Mouse (Mus musculus): ENCODE results near the gene Cacna2d2. TPM values are rescaled to one million over a fixed set of nuclear protein-coding genes. Genes with fewer than 3 reads are reported as not detected.
A peak's percentile ranks its signal among the peaks of the same experiment; 100 is the strongest.
"Not testable (repeated sequence)": the region's sequence is repeated elsewhere in the genome, so short reads cannot be mapped to it uniquely, and the experiment has no call there.

Cacna2d2 gene
- total RNA-seq, 2 experiments from 2014 or later: 24.3 to 29.7 TPM

- DNase-seq (ENCODE audit: low spot score in 2 of 2): no peak
Measured at GRCm38 (mm10) chr9:107553541-107554318, 154.3 kb downstream of the Cacna2d2 start.

- peak; percentile 89 to 95 for DNase-seq (ENCODE audit: low spot score in 2 of 2)
Measured at GRCm38 (mm10) chr9:107554319-107554825, 155.0 kb downstream of the Cacna2d2 start.

GRCm38 (mm10) chr9:107555031-107555457 is 155.6 kb downstream of the Cacna2d2 start:
- no peak for DNase-seq (ENCODE audit: low spot score in 2 of 2)

DNA sequence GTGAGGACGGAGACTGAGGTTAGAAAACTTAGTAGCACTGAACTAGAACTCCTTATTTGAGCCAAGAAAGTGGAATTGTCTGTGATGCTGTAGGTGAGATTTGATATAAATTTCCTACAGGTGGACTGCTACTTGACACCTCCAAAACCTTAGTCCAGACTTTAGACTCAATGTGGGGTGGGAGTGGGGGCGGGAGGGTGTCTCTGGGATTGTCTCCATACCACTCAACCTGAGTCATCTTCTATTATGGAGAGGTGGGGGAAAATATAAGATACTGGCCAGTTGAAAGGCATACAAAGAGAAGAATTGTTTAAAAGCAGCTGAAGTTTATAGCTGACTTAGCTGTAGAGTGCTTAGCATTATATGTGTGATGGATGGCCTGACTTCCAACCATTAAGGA is 156.3 kb downstream of the Cacna2d2 start:
- DNase-seq (ENCODE audit: low spot score in 2 of 2): no peak

- no peak for DNase-seq (ENCODE audit: low spot score in 2 of 2)
Measured at GRCm38 (mm10) chr9:107556346-107556745, 156.9 kb downstream of the Cacna2d2 start.

GRCm38 (mm10) chr9:107563029-107563581 is 163.7 kb downstream of the Cacna2d2 start, which contains the start of gene Tusc2:
TSS of gene Tusc2 (plus strand) at chr9:107563255.
- peak; percentile 95 to 97 for DNase-seq (ENCODE audit: low spot score in 2 of 2)

- DNase-seq (ENCODE audit: low spot score in 2 of 2): not testable (repeated sequence)
Measured at GRCm38 (mm10) chr9:107565556-107565955, 166.1 kb downstream of the Cacna2d2 start.

DNA sequence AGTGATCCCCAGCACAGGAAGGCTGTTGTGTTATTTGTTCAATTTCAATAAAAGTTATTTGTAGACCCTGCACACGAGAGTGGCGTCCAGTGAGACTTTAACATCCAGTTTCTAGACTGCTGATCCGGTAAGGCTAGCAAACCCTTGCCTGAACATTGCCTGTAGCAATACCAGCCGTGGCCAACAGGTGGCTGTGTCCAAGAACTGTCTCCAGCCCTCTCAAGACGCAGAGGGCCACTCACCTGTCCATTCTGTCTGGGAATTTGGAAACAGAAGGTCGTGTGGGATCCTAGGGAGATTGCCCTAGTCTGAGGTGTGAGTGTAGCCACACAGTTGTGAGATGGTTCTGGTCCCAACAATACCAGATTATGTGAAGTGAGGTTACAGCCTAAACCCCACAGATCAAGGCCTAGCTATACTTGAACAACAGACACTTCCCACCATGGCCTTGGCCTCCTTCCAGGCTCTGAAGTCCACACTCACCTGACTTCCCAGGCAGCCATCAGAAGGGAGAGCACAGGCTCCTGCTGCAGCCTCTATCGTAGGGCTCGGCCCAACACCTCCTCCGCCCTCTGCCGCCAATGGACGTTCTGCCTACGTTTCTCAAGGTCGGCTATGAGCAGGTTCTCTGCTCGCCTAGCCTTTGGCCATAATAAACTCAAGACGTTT is 166.8 kb downstream of the Cacna2d2 start:
- DNase-seq (ENCODE audit: low spot score in 2 of 2): peak; percentile 64 to 73

DNA sequence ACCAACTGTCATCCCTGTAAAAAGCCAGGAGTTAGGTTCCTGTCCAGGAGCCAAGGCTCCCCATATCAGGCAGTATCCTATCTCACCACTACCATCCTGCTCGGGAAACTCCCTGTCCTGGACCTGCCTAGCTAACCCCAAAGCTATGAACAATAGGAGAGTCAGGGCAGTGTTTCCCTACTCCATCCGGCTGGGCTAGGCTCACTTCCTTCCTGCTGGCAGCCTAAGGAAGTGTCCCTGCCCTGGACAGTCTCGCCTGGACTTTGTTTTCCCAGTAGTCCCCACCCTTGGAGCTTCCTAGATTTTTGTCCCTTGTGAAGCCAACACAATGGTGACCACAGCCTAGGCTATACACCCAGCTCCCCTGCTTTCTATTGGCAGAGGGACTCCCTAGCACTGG is 167.4 kb downstream of the Cacna2d2 start:
- DNase-seq (ENCODE audit: low spot score in 2 of 2): no peak

GRCm38 (mm10) chr9:107567702-107568319 is 168.4 kb downstream of the Cacna2d2 start, which contains the start of gene Hyal2:
TSS of gene Hyal2 (plus strand) at chr9:107567945.
- DNase-seq (ENCODE audit: low spot score in 2 of 2): no peak

GRCm38 (mm10) chr9:107568331-107569261 is 169.2 kb downstream of the Cacna2d2 start:
- peak; percentile 76 to 79 for DNase-seq (ENCODE audit: low spot score in 2 of 2)

DNA sequence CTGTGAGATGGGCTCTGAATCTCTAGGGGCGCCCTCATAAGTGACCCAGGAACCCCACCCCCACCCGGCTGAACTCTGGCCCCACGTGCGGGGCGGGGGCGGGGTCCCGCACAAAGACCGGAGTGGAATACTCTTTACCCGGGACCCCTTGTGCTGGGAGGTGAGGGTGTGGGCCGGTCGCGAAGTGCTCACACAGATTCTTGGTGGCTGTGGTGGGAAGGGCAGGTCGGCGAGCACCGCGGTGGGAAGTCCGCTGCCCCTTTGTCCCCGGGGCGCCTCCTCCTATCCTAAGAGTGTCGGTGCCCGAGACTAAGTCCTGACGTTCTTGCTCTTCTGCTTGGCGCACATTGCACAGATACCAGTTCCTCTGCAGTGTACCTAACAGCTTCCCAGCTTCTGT is 169.9 kb downstream of the Cacna2d2 start:
- no peak for DNase-seq (ENCODE audit: low spot score in 2 of 2)

DNA sequence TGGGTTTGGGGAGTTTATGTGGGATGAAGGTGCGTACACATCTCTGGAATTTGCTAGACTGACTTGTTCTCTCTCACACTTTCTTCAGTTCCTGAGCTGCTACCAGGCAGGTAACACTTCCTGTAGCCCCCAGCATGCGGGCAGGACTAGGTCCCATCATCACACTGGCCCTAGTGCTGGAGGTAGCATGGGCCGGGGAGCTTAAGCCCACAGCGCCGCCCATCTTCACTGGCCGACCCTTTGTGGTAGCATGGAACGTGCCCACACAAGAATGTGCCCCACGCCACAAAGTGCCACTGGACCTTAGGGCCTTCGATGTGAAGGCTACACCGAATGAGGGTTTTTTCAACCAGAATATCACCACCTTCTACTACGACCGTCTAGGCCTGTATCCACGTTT is 170.6 kb downstream of the Cacna2d2 start:
- DNase-seq (ENCODE audit: low spot score in 2 of 2): no peak

- no peak for DNase-seq (ENCODE audit: low spot score in 2 of 2)
Measured at GRCm38 (mm10) chr9:107570845-107571244, 171.4 kb downstream of the Cacna2d2 start.

- no peak for DNase-seq (ENCODE audit: low spot score in 2 of 2)
Measured at GRCm38 (mm10) chr9:107571534-107572326, 172.3 kb downstream of the Cacna2d2 start.

GRCm38 (mm10) chr9:107572327-107572662 is 172.9 kb downstream of the Cacna2d2 start:
- DNase-seq (ENCODE audit: low spot score in 2 of 2): no peak

GRCm38 (mm10) chr9:107573774-107574173 is 174.4 kb downstream of the Cacna2d2 start:
- DNase-seq (ENCODE audit: low spot score in 2 of 2): not testable (repeated sequence)

- DNase-seq (ENCODE audit: low spot score in 2 of 2): no peak
Measured at GRCm38 (mm10) chr9:107575579-107576356, 176.4 kb downstream of the Cacna2d2 start.

Data from left cerebral cortex, adult 18-20 months (tissue).